8 mouse cellular contexts compared by ENCODE assay signal in the genomic region with DNA sequence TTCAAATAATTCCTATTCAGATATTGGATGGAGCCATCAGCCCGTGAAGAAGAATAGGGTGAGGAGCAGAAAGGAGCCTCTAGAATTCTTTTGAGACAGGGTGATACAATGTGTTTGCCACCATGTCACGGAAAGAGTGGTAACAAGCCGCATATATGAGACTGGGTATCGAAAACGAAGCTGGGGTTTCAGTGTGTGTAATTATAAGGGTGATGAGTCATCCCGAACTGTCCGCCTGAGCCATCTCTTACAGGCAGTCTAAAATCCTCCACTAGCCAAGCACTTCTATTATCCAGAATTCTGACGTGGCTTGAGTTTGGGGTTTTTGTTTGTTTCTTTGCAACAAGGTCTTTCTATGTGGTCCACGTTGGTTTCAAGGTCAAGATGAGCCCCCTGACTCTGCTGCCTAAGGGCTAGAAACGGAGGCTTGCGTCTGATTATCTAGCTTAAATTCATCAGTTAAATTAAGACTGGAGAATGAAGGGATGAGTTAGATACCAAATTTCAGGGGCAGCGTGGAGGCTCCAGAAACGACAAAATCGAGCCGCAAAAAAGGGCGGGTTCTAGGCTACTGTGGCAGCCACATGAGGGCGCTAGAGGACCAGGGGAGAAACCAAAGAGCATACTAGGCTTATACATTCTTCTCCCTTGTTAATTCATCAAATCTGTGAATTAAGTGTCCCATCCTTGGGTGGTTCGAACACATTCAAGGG. TPM values are rescaled to one million over a fixed set of nuclear protein-coding genes. Genes with fewer than 3 reads are reported as not detected.
DNase-seq lines count a peak whose midpoint lies in the region; ATAC-seq and TF ChIP-seq lines count a peak whose summit lies in the region.

No protein-coding gene starts in this region.

- H3K4me3 ChIP-seq in forebrain, postnatal 0 days (ENCODE audit: low read depth, low read length), result no peak overlapping the region
- H3K4me3 ChIP-seq in forebrain, embryonic 12.5 days (replicated peaks), result no peak overlapping the region
- H3K4me3 ChIP-seq in liver, adult 2 months (ENCODE audit: insufficient read depth, low read depth, low read length), result no peak overlapping the region
- H3K4me3 ChIP-seq in liver, embryonic 12.5 days, result no peak overlapping the region
- no peak overlapping the region for H3K4me3 ChIP-seq in limb, embryonic 11.5 days (ENCODE audit: low read depth, low read length)

- no peak for TF ChIP-seq POLR2A in liver, adult 2 months (IDR thresholded peaks at IDR 0.05; ENCODE audit: extremely low read depth, insufficient read depth, low read length)

- DNase-seq in forebrain, postnatal 0 days, result no peak
- DNase-seq in liver, adult 2 months (ENCODE audit: extremely low read depth, low read depth, low spot score), result peak; percentile 15
- DNase-seq in ZHBTc4 (ENCODE audit: low read depth, low spot score), result peak; percentile 73
- DNase-seq in limb, embryonic 11.5 days (ENCODE audit: low spot score), result peak; percentile 47
- peak; percentile 27 to 40 for DNase-seq in spleen, postnatal 36 days (ENCODE audit: low spot score in 2 of 2)

- no peaks in the 10 kb centered on the region for H3K79me2 ChIP-seq in liver, adult 2 months (ENCODE audit: control insufficient read depth, insufficient read depth, low read length)

- H3K9me3 ChIP-seq in forebrain, postnatal 0 days (ENCODE audit: low read length), result no peaks in the 10 kb centered on the region
- no peaks in the 10 kb centered on the region for H3K9me3 ChIP-seq in forebrain, embryonic 12.5 days
- H3K9me3 ChIP-seq in liver, embryonic 12.5 days (replicated peaks), result no peaks in the 10 kb centered on the region
- no peaks in the 10 kb centered on the region for H3K9me3 ChIP-seq in limb, embryonic 11.5 days (ENCODE audit: control insufficient read depth, low read length)

- H3K27ac ChIP-seq in forebrain, postnatal 0 days (ENCODE audit: low read depth, low read length), result no peak overlapping the region
- H3K27ac ChIP-seq in forebrain, embryonic 12.5 days, result no peak overlapping the region
- no peak overlapping the region for H3K27ac ChIP-seq in liver, adult 2 months (replicated peaks; ENCODE audit: insufficient read depth, low read depth, low read length)
- H3K27ac ChIP-seq in liver, embryonic 12.5 days, result no peak overlapping the region
- H3K27ac ChIP-seq in limb, embryonic 11.5 days (replicated peaks; ENCODE audit: low read depth, low read length), result no peak overlapping the region

- WGBS in forebrain, postnatal 0 days, result 80% methylated on average over 18 of the region's 18 CpGs
- 80% methylated on average over 18 of the region's 18 CpGs for WGBS in forebrain, embryonic 12.5 days
- 70% methylated on average over 18 of the region's 18 CpGs for WGBS in liver, adult 2 months
- WGBS in liver, embryonic 12.5 days (ENCODE audit: insufficient replicate concordance), result 50% methylated on average over 18 of the region's 18 CpGs
- WGBS in limb, embryonic 11.5 days, result 74% methylated on average over 18 of the region's 18 CpGs

- no peak for ATAC-seq in forebrain, postnatal 0 days
- no peak for ATAC-seq in forebrain, embryonic 12.5 days (ENCODE audit: low FRiP score)
- no peak for ATAC-seq in liver, embryonic 12.5 days
- ATAC-seq in limb, embryonic 11.5 days (ENCODE audit: insufficient number of reproducible peaks, low FRiP score, low TSS enrichment, low read depth), result no peak
- ATAC-seq in frontal cortex, adult (ENCODE audit: low TSS enrichment), result no peak

- H3K4me2 ChIP-seq in forebrain, postnatal 0 days (ENCODE audit: low read depth), result no peak overlapping the region
- H3K4me2 ChIP-seq in forebrain, embryonic 12.5 days, result no peak overlapping the region
- no peak overlapping the region for H3K4me2 ChIP-seq in liver, embryonic 12.5 days
- no peak overlapping the region for H3K4me2 ChIP-seq in limb, embryonic 11.5 days (ENCODE audit: low read depth, severe bottlenecking)

- H3K4me1 ChIP-seq in forebrain, postnatal 0 days (ENCODE audit: insufficient read depth), result no peaks in the 10 kb centered on the region
- peaks cover 7% of the 10 kb centered on the region for H3K4me1 ChIP-seq in forebrain, embryonic 12.5 days
- H3K4me1 ChIP-seq in liver, adult 2 months (ENCODE audit: control insufficient read depth, insufficient read depth, low read length), result no peaks in the 10 kb centered on the region
- 0 out of 2 replicates have a peak, but pooled peaks cover 5% of the 10 kb centered on the region for H3K4me1 ChIP-seq in liver, embryonic 12.5 days
- no peaks in the 10 kb centered on the region for H3K4me1 ChIP-seq in limb, embryonic 11.5 days (ENCODE audit: control insufficient read depth, insufficient read depth, low read length)

- TF ChIP-seq CTCF in forebrain, postnatal 0 days (IDR thresholded peaks at IDR 0.05; ENCODE audit: low read depth), result peak; percentile 36
- TF ChIP-seq CTCF in liver, adult 2 months (IDR thresholded peaks at IDR 0.05; ENCODE audit: low read depth, low read length), result peak; percentile 85

- no peaks in the 10 kb centered on the region for H3K27me3 ChIP-seq in forebrain, postnatal 0 days (ENCODE audit: insufficient read depth, low read length)
- H3K27me3 ChIP-seq in forebrain, embryonic 12.5 days, result no peaks in the 10 kb centered on the region
- no peaks in the 10 kb centered on the region for H3K27me3 ChIP-seq in liver, adult 2 months (ENCODE audit: control insufficient read depth, insufficient read depth, low read length)
- no peaks in the 10 kb centered on the region; the same call in 1 of the 2 replicates for H3K27me3 ChIP-seq in liver, embryonic 12.5 days (replicated peaks)
- no peaks in the 10 kb centered on the region for H3K27me3 ChIP-seq in limb, embryonic 11.5 days (ENCODE audit: control insufficient read depth, insufficient read depth, low read length)

- H3K36me3 ChIP-seq in forebrain, postnatal 0 days (ENCODE audit: insufficient read depth), result no peaks in the 10 kb centered on the region
- H3K36me3 ChIP-seq in forebrain, embryonic 12.5 days (replicated peaks), result no peaks in the 10 kb centered on the region
- H3K36me3 ChIP-seq in liver, adult 2 months (ENCODE audit: control insufficient read depth, insufficient read depth, low read length), result no peaks in the 10 kb centered on the region
- H3K36me3 ChIP-seq in liver, embryonic 12.5 days, result no peaks in the 10 kb centered on the region
- H3K36me3 ChIP-seq in limb, embryonic 11.5 days (ENCODE audit: control insufficient read depth, insufficient read depth, low read length), result no peaks in the 10 kb centered on the region

- no peak overlapping the region for H3K9ac ChIP-seq in forebrain, postnatal 0 days
- H3K9ac ChIP-seq in forebrain, embryonic 12.5 days, result no peak overlapping the region
- H3K9ac ChIP-seq in liver, adult 2 months (ENCODE audit: low read depth, low read length), result no peak overlapping the region
- H3K9ac ChIP-seq in liver, embryonic 12.5 days, result no peak overlapping the region
- no peak overlapping the region for H3K9ac ChIP-seq in limb, embryonic 11.5 days (ENCODE audit: low read length)

RNA-seq across cellular contexts. Expression of gene Scaf11, which starts 59.9 kb away (rescaled TPM):
- 30.5 and 40.1 TPM in 2 replicates for total RNA-seq in forebrain, postnatal 0 days (2014; rRNA removed)
- 30.5 and 37.6 TPM in 2 replicates for polyA plus RNA-seq in forebrain, postnatal 0 days (2015; fragmentation: Nextera tagmentation; extraction: Ambion mirVana)
- polyA plus RNA-seq in forebrain, embryonic 12.5 days (2016; fragmentation: Nextera tagmentation; extraction: Ambion mirVana), result 95.8 and 98.0 TPM in 2 replicates
- 29.2 and 31.1 TPM in 2 replicates for total RNA-seq in liver, adult 2 months (2014; rRNA removed)
- polyA plus RNA-seq in liver, adult 2 months (2012; rRNA removed), result 10.6 and 12.1 TPM in 2 replicates
- polyA plus RNA-seq in liver, embryonic 12.5 days (2016; fragmentation: Nextera tagmentation; extraction: Ambion mirVana), result 68.8 and 73.0 TPM in 2 replicates
- 138 and 149 TPM in 2 replicates for polyA plus RNA-seq in limb, embryonic 11.5 days (2014; fragmentation: Nextera tagmentation; extraction: Ambion mirVana)
